Mouse (Mus musculus): ENCODE measurements around the gene Hormad1.

DNA sequence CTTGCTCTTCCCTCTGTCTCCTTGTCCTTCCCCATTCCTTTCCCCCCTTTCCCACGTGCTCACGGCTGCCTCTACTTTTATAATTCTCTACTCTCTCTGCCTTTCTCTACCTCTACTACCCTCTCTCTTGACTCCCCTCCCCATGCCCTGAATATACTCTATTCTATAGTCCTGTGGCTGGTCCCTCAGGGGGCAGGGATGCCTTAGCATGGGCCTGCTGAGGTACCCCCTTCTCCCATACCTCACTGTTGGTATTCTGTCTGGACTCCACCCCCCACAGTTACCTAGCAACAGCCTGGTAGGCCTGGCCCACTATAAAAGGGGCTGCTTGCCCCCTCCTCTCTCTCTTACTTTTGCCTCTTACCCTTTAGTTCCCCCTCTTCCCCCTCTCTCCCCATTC lies 64.1 kb downstream of the Hormad1 start:
- TF ChIP-seq CTCF (IDR thresholded peaks at IDR 0.05; ENCODE audit: borderline replicate concordance, insufficient read depth, low read length) (no peak), POLR2A (IDR thresholded peaks at IDR 0.05; ENCODE audit: low read depth, low read length) (no peak)
